Mouse (Mus musculus): ENCODE measurements around the gene 6430571L13Rik. TPM values are rescaled to one million over a fixed set of nuclear protein-coding genes. Genes with fewer than 3 reads are reported as not detected.

The 6430571L13Rik gene
- polyA plus RNA-seq, 1 experiment from 2014 or later: 2.0 TPM

GRCm38 (mm10) chr9:107374623-107375022 lies 34.2 kb downstream of the 6430571L13Rik start:
- ATAC-seq (ENCODE audit: low FRiP score) (no peak), DNase-seq (ENCODE audit: low spot score, missing footprints) (no peak)
- no peak overlapping the region for H3K9ac ChIP-seq (ENCODE audit: low read length)
- H3K27ac ChIP-seq (ENCODE audit: low read depth, low read length): no peak overlapping the region
- no peaks in the 10 kb centered on the region for H3K36me3 ChIP-seq (ENCODE audit: control insufficient read depth, insufficient read depth, low read length)
- H3K9me3 ChIP-seq (ENCODE audit: control insufficient read depth, low read length): no peaks in the 10 kb centered on the region
- H3K4me3 ChIP-seq (ENCODE audit: low read depth, low read length): no peak overlapping the region
- H3K27me3 ChIP-seq (ENCODE audit: control insufficient read depth, insufficient read depth, low read length): peaks cover 23% of the 10 kb centered on the region
- H3K4me2 ChIP-seq: no peak overlapping the region
- 6% methylated on average over 8 of the region's 8 CpGs for WGBS
- H3K4me1 ChIP-seq (ENCODE audit: control insufficient read depth, insufficient read depth, low read length): peaks cover 9% of the 10 kb centered on the region

GRCm38 (mm10) chr9:107375451-107375850 lies 35.0 kb downstream of the 6430571L13Rik start:
- peaks cover 28% of the 10 kb centered on the region for H3K27me3 ChIP-seq (ENCODE audit: control insufficient read depth, insufficient read depth, low read length)

GRCm38 (mm10) chr9:107377961-107378512 lies 37.6 kb downstream of the 6430571L13Rik start:
- H3K27ac ChIP-seq (ENCODE audit: low read depth, low read length): no peak overlapping the region; the same call in 1 of the 2 replicates
- H3K4me3 ChIP-seq (ENCODE audit: low read depth, low read length): peak overlapping the region; percentile 39
- WGBS: under 1% methylated on average over 35 of the region's 35 CpGs
- peak overlapping the region; percentile 77 for H3K4me2 ChIP-seq
- ATAC-seq (ENCODE audit: low FRiP score): peak; percentile 75
- peak; percentile 96 for DNase-seq (ENCODE audit: low spot score, missing footprints)
- peaks cover 50% of the 10 kb centered on the region for H3K27me3 ChIP-seq (ENCODE audit: control insufficient read depth, insufficient read depth, low read length)
- H3K36me3 ChIP-seq (ENCODE audit: control insufficient read depth, insufficient read depth, low read length): no peaks in the 10 kb centered on the region
- H3K4me1 ChIP-seq (ENCODE audit: control insufficient read depth, insufficient read depth, low read length): peaks cover 9% of the 10 kb centered on the region
- H3K9ac ChIP-seq (ENCODE audit: low read length): peak overlapping the region; percentile 64
- H3K9me3 ChIP-seq (ENCODE audit: control insufficient read depth, low read length): no peaks in the 10 kb centered on the region

More at GRCm38 (mm10) chr9:107375451-107375850, 35.0 kb downstream of the 6430571L13Rik start:
- 20% methylated on average over 5 of the region's 5 CpGs for WGBS
- Histone ChIP-seq H3K4me2 (no peak overlapping the region), H3K4me3 (ENCODE audit: low read depth, low read length) (no peak overlapping the region), H3K9me3 (ENCODE audit: control insufficient read depth, low read length) (no peaks in the 10 kb centered on the region), H3K27ac (ENCODE audit: low read depth, low read length) (no peak overlapping the region), H3K9ac (ENCODE audit: low read length) (no peak overlapping the region), H3K36me3 (ENCODE audit: control insufficient read depth, insufficient read depth, low read length) (no peaks in the 10 kb centered on the region), H3K4me1 (ENCODE audit: control insufficient read depth, insufficient read depth, low read length) (peaks cover 9% of the 10 kb centered on the region)
- ATAC-seq (ENCODE audit: low FRiP score): no peak; the same call in 1 of the 2 replicates
- DNase-seq (ENCODE audit: low spot score, missing footprints): no peak

- H3K27me3 ChIP-seq (ENCODE audit: control insufficient read depth, insufficient read depth, low read length): peaks cover 52% of the 10 kb centered on the region
- H3K4me2 ChIP-seq: no peak overlapping the region
- H3K4me1 ChIP-seq (ENCODE audit: control insufficient read depth, insufficient read depth, low read length): peaks cover 6% of the 10 kb centered on the region
- no peak overlapping the region for H3K27ac ChIP-seq (ENCODE audit: low read depth, low read length)
- H3K4me3 ChIP-seq (ENCODE audit: low read depth, low read length): no peak overlapping the region
- H3K36me3 ChIP-seq (ENCODE audit: control insufficient read depth, insufficient read depth, low read length): no peaks in the 10 kb centered on the region
- DNase-seq (ENCODE audit: low spot score, missing footprints): peak; percentile 90
- 7% methylated on average over 8 of the region's 8 CpGs for WGBS
- ATAC-seq (ENCODE audit: low FRiP score): no peak
- no peak overlapping the region for H3K9ac ChIP-seq (ENCODE audit: low read length)
- no peaks in the 10 kb centered on the region for H3K9me3 ChIP-seq (ENCODE audit: control insufficient read depth, low read length)
Measured at GRCm38 (mm10) chr9:107381723-107382122, 41.3 kb downstream of the 6430571L13Rik start.

GRCm38 (mm10) chr9:107384396-107384795 lies 44.0 kb downstream of the 6430571L13Rik start:
- Histone ChIP-seq H3K4me2 (no peak overlapping the region), H3K9me3 (ENCODE audit: control insufficient read depth, low read length) (no peaks in the 10 kb centered on the region), H3K27ac (ENCODE audit: low read depth, low read length) (no peak overlapping the region), H3K9ac (ENCODE audit: low read length) (no peak overlapping the region), H3K27me3 (ENCODE audit: control insufficient read depth, insufficient read depth, low read length) (peaks cover 35% of the 10 kb centered on the region), H3K4me3 (ENCODE audit: low read depth, low read length) (no peak overlapping the region), H3K36me3 (ENCODE audit: control insufficient read depth, insufficient read depth, low read length) (no peaks in the 10 kb centered on the region), H3K4me1 (ENCODE audit: control insufficient read depth, insufficient read depth, low read length) (no peaks in the 10 kb centered on the region)
- DNase-seq (ENCODE audit: low spot score, missing footprints) (no peak), ATAC-seq (ENCODE audit: low FRiP score) (no peak)
- WGBS: 20% methylated on average over 3 of the region's 3 CpGs

- Histone ChIP-seq H3K4me3 (ENCODE audit: low read depth, low read length) (no peak overlapping the region), H3K27ac (ENCODE audit: low read depth, low read length) (no peak overlapping the region), H3K4me2 (no peak overlapping the region), H3K4me1 (ENCODE audit: control insufficient read depth, insufficient read depth, low read length) (no peaks in the 10 kb centered on the region), H3K9ac (ENCODE audit: low read length) (no peak overlapping the region), H3K27me3 (ENCODE audit: control insufficient read depth, insufficient read depth, low read length) (peaks cover 17% of the 10 kb centered on the region), H3K36me3 (ENCODE audit: control insufficient read depth, insufficient read depth, low read length) (no peaks in the 10 kb centered on the region), H3K9me3 (ENCODE audit: control insufficient read depth, low read length) (no peaks in the 10 kb centered on the region)
- ATAC-seq (ENCODE audit: low FRiP score): no peak
- 56% methylated on average over 3 of the region's 3 CpGs for WGBS
- DNase-seq (ENCODE audit: low spot score, missing footprints): no peak
Measured at GRCm38 (mm10) chr9:107386722-107387121, 46.3 kb downstream of the 6430571L13Rik start.

- Histone ChIP-seq H3K4me2 (no peak overlapping the region), H3K27me3 (ENCODE audit: control insufficient read depth, insufficient read depth, low read length) (peaks cover 8% of the 10 kb centered on the region), H3K4me1 (ENCODE audit: control insufficient read depth, insufficient read depth, low read length) (no peaks in the 10 kb centered on the region), H3K36me3 (ENCODE audit: control insufficient read depth, insufficient read depth, low read length) (no peaks in the 10 kb centered on the region), H3K9me3 (ENCODE audit: control insufficient read depth, low read length) (no peaks in the 10 kb centered on the region), H3K4me3 (ENCODE audit: low read depth, low read length) (no peak overlapping the region), H3K9ac (ENCODE audit: low read length) (no peak overlapping the region), H3K27ac (ENCODE audit: low read depth, low read length) (no peak overlapping the region)
- DNase-seq (ENCODE audit: low spot score, missing footprints) (no peak), ATAC-seq (ENCODE audit: low FRiP score) (no peak)
- 85% methylated on average over 3 of the region's 3 CpGs for WGBS
Measured at GRCm38 (mm10) chr9:107387708-107388107, 47.3 kb downstream of the 6430571L13Rik start.

GRCm38 (mm10) chr9:107388263-107388662 lies 47.9 kb downstream of the 6430571L13Rik start:
- H3K27me3 ChIP-seq (ENCODE audit: control insufficient read depth, insufficient read depth, low read length): peaks cover 6% of the 10 kb centered on the region
- no peak overlapping the region for H3K9ac ChIP-seq (ENCODE audit: low read length)
- H3K27ac ChIP-seq (ENCODE audit: low read depth, low read length): no peak overlapping the region
- ATAC-seq (ENCODE audit: low FRiP score): no peak
- H3K4me3 ChIP-seq (ENCODE audit: low read depth, low read length): no peak overlapping the region
- DNase-seq (ENCODE audit: low spot score, missing footprints): no peak
- H3K9me3 ChIP-seq (ENCODE audit: control insufficient read depth, low read length): no peaks in the 10 kb centered on the region
- no peak overlapping the region for H3K4me2 ChIP-seq
- WGBS: 61% methylated on average over 2 of the region's 2 CpGs
- H3K4me1 ChIP-seq (ENCODE audit: control insufficient read depth, insufficient read depth, low read length): no peaks in the 10 kb centered on the region
- H3K36me3 ChIP-seq (ENCODE audit: control insufficient read depth, insufficient read depth, low read length): no peaks in the 10 kb centered on the region

- H3K4me1 ChIP-seq (ENCODE audit: control insufficient read depth, insufficient read depth, low read length): peaks cover 9% of the 10 kb centered on the region
- no peak overlapping the region for H3K9ac ChIP-seq (ENCODE audit: low read length)
- no peak overlapping the region for H3K27ac ChIP-seq (ENCODE audit: low read depth, low read length)
- 40% methylated on average over 4 of the region's 4 CpGs for WGBS
- DNase-seq (ENCODE audit: low spot score, missing footprints): no peak
- no peak overlapping the region for H3K4me2 ChIP-seq
- H3K9me3 ChIP-seq (ENCODE audit: control insufficient read depth, low read length): no peaks in the 10 kb centered on the region
- ATAC-seq (ENCODE audit: low FRiP score): no peak
- H3K4me3 ChIP-seq (ENCODE audit: low read depth, low read length): no peak overlapping the region
- peaks cover 19% of the 10 kb centered on the region for H3K27me3 ChIP-seq (ENCODE audit: control insufficient read depth, insufficient read depth, low read length)
- no peaks in the 10 kb centered on the region for H3K36me3 ChIP-seq (ENCODE audit: control insufficient read depth, insufficient read depth, low read length)
Measured at GRCm38 (mm10) chr9:107396397-107396796, 56.0 kb downstream of the 6430571L13Rik start.
